ENCODE assay signal across 7 mouse cellular contexts in genomic region chr3:31790342-31790970, GRCm38 (mm10).
DNase-seq lines count a peak whose midpoint lies in the region; ATAC-seq and TF ChIP-seq lines count a peak whose summit lies in the region.

No protein-coding gene starts in this region.

- no peak overlapping the region for H3K4me2 ChIP-seq in midbrain, embryonic 11.5 days

- H3K36me3 ChIP-seq in midbrain, embryonic 11.5 days (ENCODE audit: control insufficient read depth, insufficient read depth, low read length) = no peaks in the 10 kb centered on the region

- no peaks in the 10 kb centered on the region for H3K9me3 ChIP-seq in midbrain, embryonic 11.5 days (ENCODE audit: control insufficient read depth, low read length)

- H3K4me1 ChIP-seq in midbrain, embryonic 11.5 days (ENCODE audit: control insufficient read depth, insufficient read depth, low read length) = no peaks in the 10 kb centered on the region

- H3K9ac ChIP-seq in midbrain, embryonic 11.5 days (ENCODE audit: low read length) = no peak overlapping the region

- no peak overlapping the region for H3K4me3 ChIP-seq in layer of hippocampus, adult 2 months
- no peak overlapping the region for H3K4me3 ChIP-seq in midbrain, embryonic 11.5 days (ENCODE audit: low read depth, low read length)

- peak; percentile 87 for TF ChIP-seq CTCF in layer of hippocampus, adult 2 months (conservative IDR thresholded peaks at IDR 0.05)

- DNase-seq in testis, postnatal 10 days (ENCODE audit: low spot score) = peak; percentile 45
- DNase-seq in testis, postnatal 14 days (ENCODE audit: low spot score) = no peak
- DNase-seq in c-Kit-positive CD71-positive TER-119-positive erythroid progenitor cells, embryonic 14.5 days (ENCODE audit: low spot score) = peak; percentile 14
- peak; percentile 58 for DNase-seq in forelimb bud, embryonic 11.5 days (ENCODE audit: low read depth, low spot score)
- DNase-seq in layer of hippocampus, adult 2 months (ENCODE audit: low spot score in 2 of 2) = peak; percentile 35 to 66
- DNase-seq in midbrain, embryonic 11.5 days (ENCODE audit: low spot score, missing footprints) = peak; percentile 88
- DNase-seq in yolk sac, embryonic 10.5 days (ENCODE audit: low spot score) = no peak

- no peak overlapping the region for H3K27ac ChIP-seq in layer of hippocampus, adult 2 months
- no peak overlapping the region for H3K27ac ChIP-seq in midbrain, embryonic 11.5 days (ENCODE audit: low read depth, low read length)

- WGBS in midbrain, embryonic 11.5 days = 38% methylated on average over 4 of the region's 4 CpGs

- ATAC-seq in midbrain, embryonic 11.5 days (ENCODE audit: low FRiP score) = peak; percentile 66; the same call in 1 of the 2 replicates

- no peaks in the 10 kb centered on the region for H3K27me3 ChIP-seq in midbrain, embryonic 11.5 days (ENCODE audit: control insufficient read depth, insufficient read depth, low read length)

Comparison
In these comparisons a context has a peak if more than half of its experiments do, and no peak if none do; other contexts are left out.
1. DNase-seq: peak in testis, postnatal 10 days (single experiment), c-Kit-positive CD71-positive TER-119-positive erythroid progenitor cells, embryonic 14.5 days (single experiment), forelimb bud, embryonic 11.5 days (single experiment), layer of hippocampus, adult 2 months (2 of 2) and midbrain, embryonic 11.5 days (single experiment); none in testis, postnatal 14 days (single experiment) and yolk sac, embryonic 10.5 days (single experiment).